Mouse (Mus musculus): ENCODE results near the gene Sirt7. TPM values are rescaled to one million over a fixed set of nuclear protein-coding genes. Genes with fewer than 3 reads are reported as not detected.
A peak's percentile ranks its signal among the peaks of the same experiment; 100 is the strongest.

Sirt7 gene
- polyA plus RNA-seq, 1 experiment, result 138 TPM

GRCm38 (mm10) chr11:120580871-120581331 lies 44.1 kb downstream of the Sirt7 start:
- peak overlapping the region; percentile 97 for H3K27ac ChIP-seq (ENCODE audit: control insufficient read depth, insufficient read depth, low read depth, low read length, poor library complexity)
- H3K4me3 ChIP-seq (replicated peaks; ENCODE audit: control insufficient read depth, low read depth, low read length), result peak overlapping the region; percentile 91
- under 1% methylated on average over 44 of the region's 44 CpGs for WGBS
- peaks cover 4% of the 10 kb centered on the region for H3K4me1 ChIP-seq (ENCODE audit: control insufficient read depth, insufficient read depth, low read length)
- TF ChIP-seq POLR2A (IDR thresholded peaks at IDR 0.05; ENCODE audit: borderline replicate concordance, control insufficient read depth, low read depth, low read length) (no peak), CTCF (IDR thresholded peaks at IDR 0.05; ENCODE audit: control insufficient read depth, insufficient read depth, low read length) (no peak)

- no peak for TF ChIP-seq CTCF (IDR thresholded peaks at IDR 0.05; ENCODE audit: control insufficient read depth, insufficient read depth, low read length)
- TF ChIP-seq POLR2A (IDR thresholded peaks at IDR 0.05; ENCODE audit: borderline replicate concordance, control insufficient read depth, low read depth, low read length), result no peak
- 31% methylated on average over 7 of the region's 7 CpGs for WGBS
- peak overlapping the region; percentile 97 for H3K27ac ChIP-seq (ENCODE audit: control insufficient read depth, insufficient read depth, low read depth, low read length, poor library complexity)
- peak overlapping the region; percentile 91 for H3K4me3 ChIP-seq (replicated peaks; ENCODE audit: control insufficient read depth, low read depth, low read length)
- H3K4me1 ChIP-seq (ENCODE audit: control insufficient read depth, insufficient read depth, low read length), result peaks cover 4% of the 10 kb centered on the region
Observed at GRCm38 (mm10) chr11:120580190-120580589, 44.9 kb downstream of the Sirt7 start.

DNA sequence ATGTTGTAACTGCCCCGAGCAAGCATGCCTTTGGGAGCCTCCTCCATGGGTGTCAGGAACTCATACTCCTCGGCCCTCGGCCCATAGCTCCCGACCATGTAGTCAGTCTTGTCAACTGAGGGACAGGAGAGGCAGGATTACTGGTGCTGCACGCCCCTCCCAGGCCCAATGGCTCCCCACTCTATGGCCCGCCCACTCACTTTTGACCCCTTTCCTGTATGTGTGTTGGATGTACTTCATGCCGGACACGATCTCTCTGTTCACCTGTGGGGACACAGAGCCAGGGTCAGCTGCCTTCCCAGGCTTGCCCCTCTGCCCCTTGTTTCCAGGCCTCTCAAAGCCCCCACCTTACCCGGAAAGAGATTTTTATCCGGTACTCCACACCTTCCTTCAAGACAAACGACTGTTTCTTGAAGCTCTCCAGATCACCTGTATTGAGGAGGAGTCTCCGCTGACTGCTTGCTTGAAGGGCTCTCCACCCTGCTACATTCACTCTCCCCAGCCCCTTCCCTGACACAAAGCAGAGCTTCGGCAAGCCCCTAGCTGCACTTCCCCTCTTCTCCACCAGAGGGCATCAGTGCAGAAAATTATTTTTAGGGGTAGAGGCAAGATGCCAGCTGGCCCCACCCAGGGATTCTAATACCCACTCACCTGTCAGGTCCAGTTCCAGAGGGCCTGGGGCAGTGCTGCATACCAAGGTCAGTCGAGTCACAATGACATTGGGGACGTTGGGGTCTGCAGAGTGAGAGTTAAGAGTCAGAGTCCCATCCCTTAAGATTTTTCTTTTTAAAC lies 45.5 kb downstream of the Sirt7 start:
- H3K4me3 ChIP-seq (replicated peaks; ENCODE audit: control insufficient read depth, low read depth, low read length), result peak overlapping the region; percentile 91
- peaks cover 4% of the 10 kb centered on the region for H3K4me1 ChIP-seq (ENCODE audit: control insufficient read depth, insufficient read depth, low read length)
- TF ChIP-seq CTCF (IDR thresholded peaks at IDR 0.05; ENCODE audit: control insufficient read depth, insufficient read depth, low read length) (peak; percentile 73), POLR2A (IDR thresholded peaks at IDR 0.05; ENCODE audit: borderline replicate concordance, control insufficient read depth, low read depth, low read length) (no peak)
- H3K27ac ChIP-seq (ENCODE audit: control insufficient read depth, insufficient read depth, low read depth, low read length, poor library complexity), result peak overlapping the region; percentile 62
- WGBS, result 67% methylated on average over 15 of the region's 15 CpGs

DNA sequence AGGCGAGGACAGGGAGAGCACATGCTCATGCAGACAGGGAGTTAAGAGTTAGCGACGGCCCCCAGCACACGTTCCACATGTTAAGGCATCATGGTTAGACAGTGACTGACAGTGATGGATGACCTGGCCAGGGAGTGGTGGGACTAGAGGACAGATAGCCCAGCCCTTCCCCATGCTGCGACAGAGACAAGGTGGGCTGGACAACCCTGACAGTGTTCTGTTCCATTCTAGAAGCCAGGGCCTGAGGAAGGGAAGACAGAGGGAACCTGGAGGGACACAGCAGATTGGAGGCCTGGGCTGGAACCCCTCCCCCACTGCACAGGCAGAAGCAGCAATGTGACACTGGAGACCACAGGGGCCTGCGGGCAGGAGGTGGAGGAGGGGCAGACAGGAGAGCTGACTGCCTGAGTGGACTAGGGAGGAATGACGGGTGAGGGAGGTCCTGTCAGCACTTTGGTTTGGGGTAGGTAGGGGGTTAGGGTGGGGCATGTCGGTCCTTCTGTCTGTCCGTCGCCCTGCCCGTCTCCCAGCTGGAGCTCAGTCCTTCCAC lies 46.3 kb downstream of the Sirt7 start:
- Histone ChIP-seq H3K27ac (ENCODE audit: control insufficient read depth, insufficient read depth, low read depth, low read length, poor library complexity) (no peak overlapping the region), H3K4me3 (replicated peaks; ENCODE audit: control insufficient read depth, low read depth, low read length) (no peak overlapping the region), H3K4me1 (ENCODE audit: control insufficient read depth, insufficient read depth, low read length) (peaks cover 6% of the 10 kb centered on the region)
- WGBS, result 88% methylated on average over 11 of the region's 11 CpGs
- no peak for TF ChIP-seq POLR2A (IDR thresholded peaks at IDR 0.05; ENCODE audit: borderline replicate concordance, control insufficient read depth, low read depth, low read length)
- no peak for TF ChIP-seq CTCF (IDR thresholded peaks at IDR 0.05; ENCODE audit: control insufficient read depth, insufficient read depth, low read length)

DNA sequence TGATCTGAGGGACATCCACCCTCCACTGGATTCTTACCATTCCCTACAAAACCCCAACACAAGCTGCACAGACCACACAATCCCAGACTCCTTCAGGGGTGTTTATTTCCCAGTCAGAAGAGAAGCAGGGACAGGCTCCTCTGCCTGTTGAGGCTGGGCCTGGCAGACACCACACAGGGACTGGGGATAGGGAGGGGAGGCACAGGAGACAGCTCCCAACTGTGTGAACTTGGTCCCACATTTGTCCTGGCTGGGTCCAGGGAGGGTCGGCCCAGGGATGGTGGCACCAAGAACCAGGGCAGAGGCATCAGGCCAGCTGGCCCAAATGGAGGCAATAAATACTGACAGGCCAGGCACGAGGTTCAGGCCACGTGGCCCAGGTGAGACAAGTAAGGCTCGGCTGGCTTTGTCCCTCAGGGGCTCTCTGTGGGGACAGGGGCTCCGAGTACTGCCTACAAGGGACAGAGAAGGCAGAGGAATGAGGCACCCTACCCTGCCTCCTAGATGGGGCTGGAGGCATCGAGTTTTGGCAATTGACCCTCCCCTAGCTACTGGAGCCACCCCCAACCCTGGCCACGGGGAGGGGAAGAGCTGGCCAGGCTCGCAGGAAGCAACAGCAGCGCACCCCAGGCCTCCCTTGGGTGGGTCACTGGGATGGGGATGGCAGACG lies 46.9 kb downstream of the Sirt7 start:
- Histone ChIP-seq H3K27ac (ENCODE audit: control insufficient read depth, insufficient read depth, low read depth, low read length, poor library complexity) (no peak overlapping the region), H3K4me3 (replicated peaks; ENCODE audit: control insufficient read depth, low read depth, low read length) (no peak overlapping the region), H3K4me1 (ENCODE audit: control insufficient read depth, insufficient read depth, low read length) (peaks cover 6% of the 10 kb centered on the region)
- WGBS, result 84% methylated on average over 10 of the region's 10 CpGs
- TF ChIP-seq CTCF (IDR thresholded peaks at IDR 0.05; ENCODE audit: control insufficient read depth, insufficient read depth, low read length), result no peak

DNA sequence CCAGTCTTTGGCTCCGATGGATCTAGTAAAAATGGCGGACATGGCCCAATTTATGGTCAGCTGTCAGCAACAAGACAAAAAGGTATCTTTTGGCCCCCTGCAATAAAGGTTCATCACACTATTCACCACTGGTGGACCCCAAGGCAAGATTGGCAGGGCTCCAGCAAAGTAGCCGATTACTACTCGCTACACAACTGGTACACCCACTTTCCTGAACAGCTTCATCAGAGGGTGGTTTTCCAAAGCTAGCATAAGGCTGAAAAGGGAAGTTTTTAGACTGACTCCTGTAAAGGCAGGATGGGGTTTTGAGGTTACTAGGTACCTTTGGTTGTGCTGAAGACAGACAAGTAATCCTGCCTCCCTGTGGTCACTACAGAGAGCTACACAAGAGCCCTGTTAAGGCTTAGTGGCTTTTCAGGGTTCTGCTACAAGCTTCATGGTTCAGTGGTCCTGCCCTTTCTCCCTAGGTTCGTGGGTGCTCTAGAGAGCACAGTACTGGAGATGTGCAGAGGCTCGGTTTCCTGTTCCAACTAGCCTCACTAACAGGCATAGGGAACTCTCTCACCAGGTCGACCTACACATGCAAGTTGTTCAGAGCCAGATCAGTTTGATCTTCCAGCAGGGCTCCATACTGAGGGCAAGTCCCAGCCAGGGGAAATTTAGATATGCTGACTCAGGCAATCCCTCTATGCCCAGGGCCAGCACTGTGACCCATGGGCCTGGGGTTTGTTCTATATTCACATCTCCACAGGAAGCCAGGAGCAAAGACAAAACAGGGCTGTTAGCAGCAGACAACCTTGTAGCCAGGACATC lies 47.6 kb downstream of the Sirt7 start:
- no peak overlapping the region for H3K27ac ChIP-seq (ENCODE audit: control insufficient read depth, insufficient read depth, low read depth, low read length, poor library complexity)
- peaks cover 4% of the 10 kb centered on the region for H3K4me1 ChIP-seq (ENCODE audit: control insufficient read depth, insufficient read depth, low read length)
- H3K4me3 ChIP-seq (replicated peaks; ENCODE audit: control insufficient read depth, low read depth, low read length), result no peak overlapping the region
- TF ChIP-seq POLR2A (IDR thresholded peaks at IDR 0.05; ENCODE audit: borderline replicate concordance, control insufficient read depth, low read depth, low read length), result no peak
- TF ChIP-seq CTCF (IDR thresholded peaks at IDR 0.05; ENCODE audit: control insufficient read depth, insufficient read depth, low read length), result 0 out of 2 replicates have a peak, but pooled peaks have one; percentile 12
- 67% methylated on average over 7 of the region's 7 CpGs for WGBS

DNA sequence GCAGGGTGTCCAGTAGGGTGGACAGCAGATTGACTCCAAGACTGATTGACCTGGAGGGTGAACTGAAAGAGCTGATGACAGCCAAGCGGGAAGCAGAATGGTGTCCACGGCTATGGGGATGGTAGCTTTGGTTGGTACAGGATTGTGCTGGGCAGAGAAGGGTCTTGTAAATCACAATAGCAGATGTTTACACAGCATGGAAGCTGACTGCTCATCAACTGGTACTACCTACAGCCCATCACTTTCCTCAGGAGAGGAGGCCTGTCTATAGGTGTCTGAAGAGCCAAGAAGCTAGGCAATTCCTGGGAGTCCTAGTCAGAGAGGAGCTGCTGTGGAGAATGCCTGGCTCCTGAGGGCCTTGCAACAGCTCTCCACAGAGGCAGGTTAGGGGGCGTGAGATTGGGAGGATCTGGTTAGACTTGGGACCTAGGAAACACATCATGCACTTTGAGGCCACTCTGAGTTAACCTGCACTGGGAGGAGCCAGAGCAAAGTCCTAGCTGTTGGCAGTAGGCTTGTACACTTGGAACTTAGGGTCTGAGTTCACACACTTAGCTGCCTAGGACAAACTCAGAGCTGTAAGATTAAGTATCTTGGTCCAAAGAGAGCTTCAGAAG lies 48.6 kb downstream of the Sirt7 start:
- no peak overlapping the region for H3K27ac ChIP-seq (ENCODE audit: control insufficient read depth, insufficient read depth, low read depth, low read length, poor library complexity)
- TF ChIP-seq POLR2A (IDR thresholded peaks at IDR 0.05; ENCODE audit: borderline replicate concordance, control insufficient read depth, low read depth, low read length) (no peak), CTCF (IDR thresholded peaks at IDR 0.05; ENCODE audit: control insufficient read depth, insufficient read depth, low read length) (no peak)

More for the DNA sequence above, 48.6 kb downstream of the Sirt7 start:
- H3K4me1 ChIP-seq (ENCODE audit: control insufficient read depth, insufficient read depth, low read length), result peaks cover 4% of the 10 kb centered on the region
- 80% methylated on average over 3 of the region's 3 CpGs for WGBS
- H3K4me3 ChIP-seq (replicated peaks; ENCODE audit: control insufficient read depth, low read depth, low read length), result no peak overlapping the region
